In the genomic region with DNA sequence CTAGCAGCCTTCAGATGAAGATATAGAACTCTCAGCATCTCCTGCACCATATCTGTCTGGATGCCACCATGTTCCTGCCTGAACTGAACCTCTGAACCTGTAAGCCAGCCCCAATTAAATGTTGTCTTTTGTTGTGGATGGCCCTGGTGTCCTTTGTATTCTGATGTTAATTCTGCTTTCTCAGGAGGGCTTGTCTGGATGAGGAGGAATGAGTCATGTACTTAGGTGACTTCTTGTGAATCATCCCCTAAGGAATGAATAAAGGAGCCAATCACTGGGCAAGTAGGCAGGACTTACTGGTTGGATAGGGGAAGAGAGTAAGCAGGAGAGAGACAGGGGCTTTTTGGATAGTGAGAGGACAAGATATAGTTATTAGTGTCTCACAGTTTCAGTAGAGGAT, we compare ENCODE assay signal across 18 mouse cellular contexts.
"Had no signal": no experiment of that assay in that cellular context is flagged by ENCODE, and none has a peak within 500 bp of the region (broad histone marks: within the 10 kb centered on the region; RNA-seq: fewer than 3 reads in every experiment).

No protein-coding gene starts in this region.

- ATAC-seq: liver, postnatal 0 days; lung, postnatal 0 days; midbrain, embryonic 13.5 days; midbrain, embryonic 15.5 days had no signal

- H3K36me3 ChIP-seq: lung, embryonic 15.5 days; midbrain, embryonic 13.5 days; midbrain, embryonic 15.5 days; neural tube, embryonic 12.5 days had no signal

- H3K9me3 ChIP-seq: lung, embryonic 15.5 days; midbrain, embryonic 15.5 days had no signal

- H3K27me3 ChIP-seq: lung, embryonic 15.5 days; midbrain, embryonic 13.5 days; midbrain, embryonic 15.5 days; neural tube, embryonic 12.5 days had no signal

- H3K4me1 ChIP-seq: lung, embryonic 15.5 days; megakaryocyte, embryonic 14.5 days; midbrain, embryonic 13.5 days; midbrain, embryonic 15.5 days; neural tube, embryonic 12.5 days had no signal

- H3K4me2 ChIP-seq: lung, embryonic 15.5 days; midbrain, embryonic 11.5 days; midbrain, embryonic 13.5 days; midbrain, embryonic 15.5 days; neural tube, embryonic 12.5 days had no signal

- H3K27ac ChIP-seq: lung, embryonic 15.5 days; macrophage; midbrain, embryonic 13.5 days; midbrain, embryonic 15.5 days; neural tube, embryonic 12.5 days had no signal

- H3K9ac ChIP-seq: liver, postnatal 0 days; lung, embryonic 15.5 days; midbrain, embryonic 13.5 days; midbrain, embryonic 15.5 days; neural tube, embryonic 12.5 days had no signal

- H3K4me3 ChIP-seq: lung, embryonic 15.5 days; megakaryocyte, embryonic 14.5 days; midbrain, embryonic 13.5 days; midbrain, embryonic 15.5 days; neural tube, embryonic 12.5 days had no signal

- DNase-seq: liver, postnatal 0 days; lung, adult 2 months; lung, postnatal 14 days; lung, postnatal 36 days; right cerebral cortex, postnatal 25 days; right cerebral cortex, postnatal 4 days; spleen, adult 18-20 months; thymus, adult 18-20 months; thymus, postnatal 14 days; thymus, postnatal 36 days had no signal
